Mouse (Mus musculus): ENCODE measurements around the gene B4galnt3. TPM values are rescaled to one million over a fixed set of nuclear protein-coding genes. Genes with fewer than 3 reads are reported as not detected.

Gene B4galnt3
- polyA plus RNA-seq, 1 experiment = 0.66 TPM

GRCm38 (mm10) chr6:120240461-120240860, 53.9 kb downstream of the B4galnt3 start:
- no peak for DNase-seq
- Histone ChIP-seq H3K27me3 (ENCODE audit: control insufficient read depth, insufficient read depth, low read length) (no peaks in the 10 kb centered on the region), H3K4me1 (replicated peaks; ENCODE audit: control insufficient read depth, insufficient read depth, low read length) (no peaks in the 10 kb centered on the region), H3K4me3 (ENCODE audit: control insufficient read depth, insufficient read depth, low read length) (no peak overlapping the region), H3K27ac (ENCODE audit: control insufficient read depth, insufficient read depth, low read length) (no peak overlapping the region), H3K36me3 (ENCODE audit: control insufficient read depth, insufficient read depth, low read length) (no peaks in the 10 kb centered on the region)
- TF ChIP-seq CTCF (IDR thresholded peaks at IDR 0.05; ENCODE audit: borderline replicate concordance, control insufficient read depth, extremely low read depth, insufficient read depth, low read length, poor library complexity) (no peak), POLR2A (IDR thresholded peaks at IDR 0.05; ENCODE audit: control insufficient read depth, extremely low read depth, insufficient read depth, low read length, poor library complexity) (no peak)
- 90% methylated on average over 5 of the region's 5 CpGs for WGBS

DNA sequence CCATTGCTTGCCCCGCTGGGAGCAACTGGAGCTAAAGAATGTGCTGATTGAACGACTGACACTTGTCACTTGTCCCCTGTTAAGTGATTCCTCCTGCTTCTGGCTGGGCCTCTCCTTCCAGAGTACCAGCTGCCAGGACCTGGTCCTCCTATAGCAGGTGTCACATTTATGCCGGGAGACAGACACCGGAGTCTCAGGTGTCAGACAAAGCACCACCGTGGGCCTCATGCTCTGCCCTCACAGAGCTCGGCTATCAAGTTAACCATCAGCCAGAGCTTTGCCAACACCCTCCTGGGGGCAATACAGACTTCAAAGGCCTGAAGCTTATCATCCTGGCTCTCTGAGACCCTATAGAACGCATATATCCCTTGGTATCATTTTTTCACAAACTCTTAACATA, 58.5 kb downstream of the B4galnt3 start:
- Histone ChIP-seq H3K4me3 (ENCODE audit: control insufficient read depth, insufficient read depth, low read length) (no peak overlapping the region), H3K27ac (ENCODE audit: control insufficient read depth, insufficient read depth, low read length) (no peak overlapping the region), H3K4me1 (replicated peaks; ENCODE audit: control insufficient read depth, insufficient read depth, low read length) (no peaks in the 10 kb centered on the region), H3K36me3 (ENCODE audit: control insufficient read depth, insufficient read depth, low read length) (no peaks in the 10 kb centered on the region), H3K27me3 (ENCODE audit: control insufficient read depth, insufficient read depth, low read length) (no peaks in the 10 kb centered on the region)
- TF ChIP-seq CTCF (IDR thresholded peaks at IDR 0.05; ENCODE audit: borderline replicate concordance, control insufficient read depth, extremely low read depth, insufficient read depth, low read length, poor library complexity) (no peak), POLR2A (IDR thresholded peaks at IDR 0.05; ENCODE audit: control insufficient read depth, extremely low read depth, insufficient read depth, low read length, poor library complexity) (no peak)
- WGBS = 86% methylated on average over 7 of the region's 7 CpGs
- DNase-seq = no peak

- Histone ChIP-seq H3K4me3 (ENCODE audit: control insufficient read depth, insufficient read depth, low read length) (no peak overlapping the region), H3K36me3 (ENCODE audit: control insufficient read depth, insufficient read depth, low read length) (no peaks in the 10 kb centered on the region), H3K27me3 (ENCODE audit: control insufficient read depth, insufficient read depth, low read length) (no peaks in the 10 kb centered on the region), H3K27ac (ENCODE audit: control insufficient read depth, insufficient read depth, low read length) (no peak overlapping the region), H3K4me1 (replicated peaks; ENCODE audit: control insufficient read depth, insufficient read depth, low read length) (no peaks in the 10 kb centered on the region)
- TF ChIP-seq CTCF (IDR thresholded peaks at IDR 0.05; ENCODE audit: borderline replicate concordance, control insufficient read depth, extremely low read depth, insufficient read depth, low read length, poor library complexity) (no peak), POLR2A (IDR thresholded peaks at IDR 0.05; ENCODE audit: control insufficient read depth, extremely low read depth, insufficient read depth, low read length, poor library complexity) (no peak)
- no peak for DNase-seq
- WGBS = 97% methylated on average over 6 of the region's 6 CpGs
Measured at GRCm38 (mm10) chr6:120232885-120233284, 61.5 kb downstream of the B4galnt3 start.

GRCm38 (mm10) chr6:120230441-120230840, 63.9 kb downstream of the B4galnt3 start:
- H3K36me3 ChIP-seq (ENCODE audit: control insufficient read depth, insufficient read depth, low read length) = no peaks in the 10 kb centered on the region
- no peak overlapping the region for H3K4me3 ChIP-seq (ENCODE audit: control insufficient read depth, insufficient read depth, low read length)
- TF ChIP-seq POLR2A (IDR thresholded peaks at IDR 0.05; ENCODE audit: control insufficient read depth, extremely low read depth, insufficient read depth, low read length, poor library complexity) (no peak), CTCF (IDR thresholded peaks at IDR 0.05; ENCODE audit: borderline replicate concordance, control insufficient read depth, extremely low read depth, insufficient read depth, low read length, poor library complexity) (no peak)
- H3K27ac ChIP-seq (ENCODE audit: control insufficient read depth, insufficient read depth, low read length) = no peak overlapping the region
- H3K27me3 ChIP-seq (ENCODE audit: control insufficient read depth, insufficient read depth, low read length) = no peaks in the 10 kb centered on the region
- no peak for DNase-seq
- WGBS = 60% methylated on average over 1 of the region's 1 CpGs
- no peaks in the 10 kb centered on the region for H3K4me1 ChIP-seq (replicated peaks; ENCODE audit: control insufficient read depth, insufficient read depth, low read length)

GRCm38 (mm10) chr6:120229806-120230205, 64.6 kb downstream of the B4galnt3 start:
- H3K27me3 ChIP-seq (ENCODE audit: control insufficient read depth, insufficient read depth, low read length) = no peaks in the 10 kb centered on the region
- TF ChIP-seq CTCF (IDR thresholded peaks at IDR 0.05; ENCODE audit: borderline replicate concordance, control insufficient read depth, extremely low read depth, insufficient read depth, low read length, poor library complexity) = no peak
- no peak for TF ChIP-seq POLR2A (IDR thresholded peaks at IDR 0.05; ENCODE audit: control insufficient read depth, extremely low read depth, insufficient read depth, low read length, poor library complexity)
- no peaks in the 10 kb centered on the region for H3K4me1 ChIP-seq (replicated peaks; ENCODE audit: control insufficient read depth, insufficient read depth, low read length)
- no peaks in the 10 kb centered on the region for H3K36me3 ChIP-seq (ENCODE audit: control insufficient read depth, insufficient read depth, low read length)
- DNase-seq = no peak
- 80% methylated on average over 7 of the region's 7 CpGs for WGBS
- H3K4me3 ChIP-seq (ENCODE audit: control insufficient read depth, insufficient read depth, low read length) = no peak overlapping the region
- no peak overlapping the region for H3K27ac ChIP-seq (ENCODE audit: control insufficient read depth, insufficient read depth, low read length)

DNA sequence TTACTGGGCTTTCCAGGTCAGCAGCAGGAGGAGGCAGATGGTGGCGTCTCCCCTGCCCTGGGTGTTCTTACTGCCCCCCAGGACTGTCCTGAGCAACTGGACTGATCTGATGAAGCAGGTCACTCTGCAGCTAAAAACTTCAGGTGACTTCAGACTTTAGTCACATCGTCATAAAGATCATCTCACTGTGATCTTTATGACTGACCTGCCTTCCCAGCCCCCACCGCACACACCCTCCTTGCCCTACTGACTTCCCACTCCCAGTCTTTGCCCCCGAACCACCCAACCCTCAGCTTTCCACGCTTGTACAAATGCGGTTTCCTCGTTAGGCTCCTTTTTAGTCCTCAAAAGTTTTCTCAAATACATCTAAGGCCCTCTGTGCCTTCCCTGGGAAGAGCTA, 67.3 kb downstream of the B4galnt3 start:
- no peaks in the 10 kb centered on the region for H3K36me3 ChIP-seq (ENCODE audit: control insufficient read depth, insufficient read depth, low read length)
- TF ChIP-seq CTCF (IDR thresholded peaks at IDR 0.05; ENCODE audit: borderline replicate concordance, control insufficient read depth, extremely low read depth, insufficient read depth, low read length, poor library complexity) (no peak), POLR2A (IDR thresholded peaks at IDR 0.05; ENCODE audit: control insufficient read depth, extremely low read depth, insufficient read depth, low read length, poor library complexity) (no peak)
- 86% methylated on average over 7 of the region's 7 CpGs for WGBS
- H3K27ac ChIP-seq (ENCODE audit: control insufficient read depth, insufficient read depth, low read length) = no peak overlapping the region
- H3K27me3 ChIP-seq (ENCODE audit: control insufficient read depth, insufficient read depth, low read length) = no peaks in the 10 kb centered on the region
- H3K4me3 ChIP-seq (ENCODE audit: control insufficient read depth, insufficient read depth, low read length) = no peak overlapping the region
- no peak for DNase-seq
- H3K4me1 ChIP-seq (replicated peaks; ENCODE audit: control insufficient read depth, insufficient read depth, low read length) = no peaks in the 10 kb centered on the region

- no peak for DNase-seq
- Histone ChIP-seq H3K4me1 (replicated peaks; ENCODE audit: control insufficient read depth, insufficient read depth, low read length) (no peaks in the 10 kb centered on the region), H3K27me3 (ENCODE audit: control insufficient read depth, insufficient read depth, low read length) (no peaks in the 10 kb centered on the region), H3K27ac (ENCODE audit: control insufficient read depth, insufficient read depth, low read length) (no peak overlapping the region), H3K36me3 (ENCODE audit: control insufficient read depth, insufficient read depth, low read length) (no peaks in the 10 kb centered on the region), H3K4me3 (ENCODE audit: control insufficient read depth, insufficient read depth, low read length) (no peak overlapping the region)
- no peak for TF ChIP-seq POLR2A (IDR thresholded peaks at IDR 0.05; ENCODE audit: control insufficient read depth, extremely low read depth, insufficient read depth, low read length, poor library complexity)
- whole genome bisulfite sequencing = 70% methylated on average over 6 of the region's 6 CpGs
Measured at GRCm38 (mm10) chr6:120225355-120225754, 69.0 kb downstream of the B4galnt3 start.

Measured in thymus, adult 2 months (tissue).